Mouse (Mus musculus) effector memory CD4-positive, alpha-beta T cell, adult 5 months (primary cell): ENCODE results near the gene Sumo3. TPM values are rescaled to one million over a fixed set of nuclear protein-coding genes. Genes with fewer than 3 reads are reported as not detected.

ENCODE experiments used
- polyA plus RNA-seq: library from polyadenylated mRNA; unstranded; fragments of 100-300 nt; shearing (Covaris generic); gene quantifications from one replicate; pipeline ENCODE4 v1.2.1, GENCODE M21; 2017

The Sumo3 gene
- 103 TPM for polyA plus RNA-seq

GRCm38 (mm10) chr10:77605908-77606826 lies at the start of gene Sumo3, which contains the start of gene Gm49325:
TSS of gene Sumo3 (plus strand) at chr10:77606097.
TSS of gene Gm49325 (plus strand) at chr10:77606197.

GRCm38 (mm10) chr10:77581408-77582284 lies 24.3 kb upstream of the Sumo3 start, which contains the start of gene Pttg1ip:
TSS of gene Pttg1ip (plus strand) at chr10:77581720.

GRCm38 (mm10) chr10:77622055-77622988 lies 16.4 kb downstream of the Sumo3 start, which contains the start of gene Ube2g2:
TSS of gene Ube2g2 (plus strand) at chr10:77622275.

Other genes with a start within 250 kb of the Sumo3 start
- 2.9 TPM for gene Adarb1, start 187.8 kb upstream of the Sumo3 start, polyA plus RNA-seq
- 23.3 TPM for gene Fam207a, start 90.3 kb upstream of the Sumo3 start, polyA plus RNA-seq
- gene Itgb2, start 75.8 kb upstream of the Sumo3 start, polyA plus RNA-seq, result 547 TPM
- gene Pttg1ip, start 24.4 kb upstream of the Sumo3 start, polyA plus RNA-seq, result 86.6 TPM
- gene Gm49325, start 100 bp downstream of the Sumo3 start, polyA plus RNA-seq, result not detected
- gene Ube2g2, start 16.2 kb downstream of the Sumo3 start, polyA plus RNA-seq, result 54.5 TPM
- 0.70 TPM for gene Tspear, start 80.5 kb downstream of the Sumo3 start, polyA plus RNA-seq
- gene Gm19402, start 84.7 kb downstream of the Sumo3 start, polyA plus RNA-seq, result not detected
- gene Gm9508, start 91.1 kb downstream of the Sumo3 start, polyA plus RNA-seq, result not detected
- gene Gm10272, start 100.5 kb downstream of the Sumo3 start, polyA plus RNA-seq, result not detected
- gene Gm10024, start 105.4 kb downstream of the Sumo3 start, polyA plus RNA-seq, result not detected
- not detected for gene Gm10142, start 109.7 kb downstream of the Sumo3 start, polyA plus RNA-seq
- not detected for gene Krtap12-1, start 114.5 kb downstream of the Sumo3 start, polyA plus RNA-seq
- gene Gm10100, start 120.4 kb downstream of the Sumo3 start, polyA plus RNA-seq, result not detected
- not detected for gene Gm18596, start 136.5 kb downstream of the Sumo3 start, polyA plus RNA-seq
- gene Gm9736, start 145.3 kb downstream of the Sumo3 start, polyA plus RNA-seq, result not detected
- gene Gm3233, start 153.6 kb downstream of the Sumo3 start, polyA plus RNA-seq, result not detected
- not detected for gene Gm3238, start 165.2 kb downstream of the Sumo3 start, polyA plus RNA-seq
- gene Gm7138, start 170.8 kb downstream of the Sumo3 start, polyA plus RNA-seq, result not detected
- gene Gm3250, start 176.4 kb downstream of the Sumo3 start, polyA plus RNA-seq, result not detected
- gene Gm7137, start 182.1 kb downstream of the Sumo3 start, polyA plus RNA-seq, result not detected
- not detected for gene Gm9639, start 189.0 kb downstream of the Sumo3 start, polyA plus RNA-seq
- not detected for gene Gm19668, start 193.0 kb downstream of the Sumo3 start, polyA plus RNA-seq
- gene Gm9507, start 205.7 kb downstream of the Sumo3 start, polyA plus RNA-seq, result not detected
- gene Gm2696, start 208.6 kb downstream of the Sumo3 start, polyA plus RNA-seq, result not detected
- not detected for gene Krtap10-4, start 221.0 kb downstream of the Sumo3 start, polyA plus RNA-seq
- not detected for gene Krtap10-10, start 229.8 kb downstream of the Sumo3 start, polyA plus RNA-seq
- not detected for gene Gm36176, start 240.7 kb downstream of the Sumo3 start, polyA plus RNA-seq
- not detected for gene Gm10318, start 246.8 kb downstream of the Sumo3 start, polyA plus RNA-seq